Mouse (Mus musculus) embryonic facial prominence, embryonic 14.5 days (tissue): ENCODE data around the gene Igf2bp2. TPM values are rescaled to one million over a fixed set of nuclear protein-coding genes. Genes with fewer than 3 reads are reported as not detected.

ENCODE experiments used
- ATAC-seq: fragments of 200-750 bp; cut with Nextera tagmentation; 2 replicates; pipeline ENCODE4 v1.8.0; 2017; ENCODE audit warnings: low read depth, moderate number of reproducible peaks, moderate TSS enrichment
- DNase-seq: peaks from one replicate; pipeline ENCODE4 v3.0.0-alpha.2; 2015; ENCODE audit warnings: low spot score
- H3K27ac ChIP-seq: fragments of 300-500 bp; sonication (generic); replicated peaks from 2 replicates; pipeline ENCODE4 v1.5.1; 2014; ENCODE audit warnings: low read depth, mild to moderate bottlenecking, low read length, moderate library complexity
- H3K27me3 ChIP-seq: fragments of 300-500 bp; sonication (generic); replicated peaks from 2 replicates; pipeline ENCODE4 v1.6.1; 2014; ENCODE audit warnings: low read length; ENCODE audit not compliant: control insufficient read depth, insufficient read depth
- H3K36me3 ChIP-seq: fragments of 300-500 bp; sonication (generic); 2 replicates; pipeline ENCODE4 v1.6.1; 2014; ENCODE audit warnings: low read length, mixed read lengths; ENCODE audit not compliant: control insufficient read depth, insufficient read depth
- H3K4me1 ChIP-seq: fragments of 300-500 bp; sonication (generic); 2 replicates; pipeline ENCODE4 v1.6.1; 2014; ENCODE audit warnings: antibody characterized with exemption, low read length; ENCODE audit not compliant: control insufficient read depth, insufficient read depth
- H3K4me2 ChIP-seq: fragments of 300-500 bp; sonication (generic); 2 replicates; pipeline ENCODE4 v1.6.1; 2014; ENCODE audit warnings: low read depth, mild to moderate bottlenecking, low read length, moderate library complexity, mixed read lengths
- H3K4me3 ChIP-seq: fragments of 300-500 bp; sonication (generic); 2 replicates; pipeline ENCODE4 v1.5.1; 2014; ENCODE audit warnings: low read depth, mild to moderate bottlenecking, low read length
- H3K9ac ChIP-seq: fragments of 300-500 bp; sonication (generic); 2 replicates; pipeline ENCODE4 v1.6.1; 2014; ENCODE audit warnings: low read depth, mild to moderate bottlenecking, low read length, moderate library complexity, mixed read lengths
- H3K9me3 ChIP-seq: fragments of 300-500 bp; sonication (generic); 2 replicates; pipeline ENCODE4 v1.6.1; 2016; ENCODE audit warnings: low read length; ENCODE audit not compliant: control insufficient read depth
- WGBS: fragments of 180-500 bp; shearing (Covaris S2); extraction: QIAGEN DNeasy Blood & Tissue Kit; methylation state at CpG from one replicate; pipeline ENCODE4 v1.1.7; 2014; 5-methylcytosine and 5-hydroxymethylcytosine counted together
- polyA plus RNA-seq: library from polyadenylated mRNA; unstranded; fragments of >200 nt; fragmentation: Nextera tagmentation; extraction: Ambion mirVana; gene quantifications from 2 replicates; pipeline ENCODE4 v1.2.1, GENCODE M21; 2014

The Igf2bp2 gene
- polyA plus RNA-seq, 1 experiment from 2014 or later, result 74.7 TPM

DNA sequence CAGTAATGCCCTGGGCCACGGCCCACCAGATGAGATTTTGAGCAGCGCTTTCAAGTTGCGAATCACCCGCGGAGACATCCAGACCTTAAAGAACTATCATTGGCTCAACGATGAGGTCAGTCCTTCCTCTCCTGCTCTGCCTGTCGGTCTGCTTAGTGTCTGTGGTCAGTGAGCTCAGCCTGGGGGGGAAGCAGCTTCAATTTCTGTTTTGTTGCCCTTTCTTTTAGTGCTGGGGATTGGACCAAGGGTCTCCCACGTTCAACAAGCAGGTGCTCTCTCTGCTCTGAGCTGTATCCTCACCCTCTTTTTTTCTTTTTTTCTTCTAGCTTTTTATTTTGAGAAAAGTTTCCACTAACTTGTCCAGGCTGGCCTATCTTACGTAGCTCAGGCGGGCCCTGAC, 124.5 kb downstream of the Igf2bp2 start:
- WGBS, result 83% methylated on average over 10 of the region's 10 CpGs
- Histone ChIP-seq H3K9ac (no peak overlapping the region), H3K9me3 (no peaks in the 10 kb centered on the region), H3K27ac (no peak overlapping the region), H3K4me2 (no peak overlapping the region), H3K27me3 (no peaks in the 10 kb centered on the region), H3K4me3 (no peak overlapping the region), H3K36me3 (peaks cover 66% of the 10 kb centered on the region), H3K4me1 (no peaks in the 10 kb centered on the region)
- no peak for ATAC-seq
- no peak for DNase-seq

- Histone ChIP-seq H3K9ac (no peak overlapping the region), H3K4me3 (no peak overlapping the region), H3K4me1 (no peaks in the 10 kb centered on the region), H3K27ac (no peak overlapping the region), H3K4me2 (no peak overlapping the region), H3K36me3 (peaks cover 92% of the 10 kb centered on the region), H3K9me3 (no peaks in the 10 kb centered on the region), H3K27me3 (no peaks in the 10 kb centered on the region)
- 95% methylated on average over 5 of the region's 5 CpGs for WGBS
- ATAC-seq (no peak), DNase-seq (no peak)
Observed at GRCm38 (mm10) chr16:22027474-22027873, 135.6 kb downstream of the Igf2bp2 start.

DNA sequence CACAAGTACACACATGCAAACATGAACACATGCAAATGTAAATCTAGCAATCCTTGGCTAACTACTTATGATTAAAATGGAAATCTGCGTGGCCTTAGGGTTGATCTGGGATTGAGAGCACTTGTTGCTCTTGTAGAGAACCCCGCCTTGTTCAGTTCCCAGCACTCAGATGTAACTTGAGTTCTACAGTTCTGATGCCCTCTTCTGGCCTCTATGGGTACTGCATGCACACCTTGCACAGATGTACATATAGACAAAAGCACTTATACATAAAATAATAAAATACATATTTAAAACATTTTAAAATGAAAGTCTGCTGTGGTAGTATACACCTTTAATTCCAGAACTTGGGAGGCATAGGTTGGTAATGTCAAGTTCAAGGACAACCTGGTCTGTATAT, 141.0 kb downstream of the Igf2bp2 start:
- Histone ChIP-seq H3K4me1 (no peaks in the 10 kb centered on the region), H3K4me3 (no peak overlapping the region), H3K9ac (no peak overlapping the region), H3K4me2 (no peak overlapping the region), H3K9me3 (peaks cover 7% of the 10 kb centered on the region), H3K27ac (no peak overlapping the region), H3K36me3 (peaks cover 82% of the 10 kb centered on the region), H3K27me3 (no peaks in the 10 kb centered on the region)
- 98% methylated on average over 2 of the region's 2 CpGs for WGBS
- ATAC-seq (no peak), DNase-seq (no peak)

DNA sequence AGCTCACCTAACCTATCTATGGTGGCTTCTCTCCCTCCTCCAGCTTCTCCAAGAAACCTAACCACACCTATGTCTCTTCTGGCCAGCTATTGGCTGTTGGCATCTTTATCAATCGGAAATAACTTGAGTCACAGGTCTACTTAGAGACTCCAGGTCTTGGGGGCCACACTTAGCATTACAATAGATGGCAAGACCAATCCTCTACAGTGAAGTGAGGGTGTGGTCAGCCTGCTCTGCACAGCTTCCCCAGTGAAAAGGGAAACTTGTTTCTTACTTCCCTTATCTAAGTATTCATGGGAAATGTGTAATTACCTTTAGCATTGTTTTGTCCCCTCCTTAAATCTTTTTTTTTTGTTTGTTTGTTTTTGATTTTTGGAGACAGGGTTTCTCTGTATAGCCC, 147.5 kb downstream of the Igf2bp2 start:
- no peak overlapping the region for H3K4me3 ChIP-seq
- H3K9me3 ChIP-seq, result no peaks in the 10 kb centered on the region
- no peaks in the 10 kb centered on the region for H3K4me1 ChIP-seq
- H3K36me3 ChIP-seq, result peaks cover 50% of the 10 kb centered on the region
- no peaks in the 10 kb centered on the region for H3K27me3 ChIP-seq
- no peak overlapping the region for H3K27ac ChIP-seq
- WGBS, result 89% methylated on average over 1 of the region's 1 CpGs
- DNase-seq (no peak), ATAC-seq (no peak)
- no peak overlapping the region for H3K9ac ChIP-seq
- no peak overlapping the region for H3K4me2 ChIP-seq

DNA sequence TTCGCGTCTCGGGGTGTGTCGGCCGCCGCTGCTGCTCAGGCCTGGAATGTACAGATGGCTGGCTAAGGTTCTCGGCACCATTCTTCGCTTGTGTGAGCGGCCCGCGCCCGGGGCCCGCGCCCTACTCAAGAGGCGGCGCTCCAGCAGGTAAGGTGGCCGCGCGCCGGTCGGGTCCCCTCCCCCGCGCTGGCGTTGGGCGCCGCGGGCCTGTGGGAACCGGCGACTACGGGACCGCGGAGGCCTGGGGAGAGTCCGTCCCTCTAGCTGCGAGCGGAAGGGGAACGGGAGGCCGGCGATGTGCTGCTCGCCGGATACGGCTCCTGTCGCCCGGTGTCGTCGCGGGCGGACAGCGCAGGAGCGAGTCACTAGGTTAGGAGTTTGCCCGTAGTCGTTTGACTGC, 153.5 kb downstream of the Igf2bp2 start:
- Histone ChIP-seq H3K4me3 (peak overlapping the region; percentile 92), H3K9me3 (no peaks in the 10 kb centered on the region), H3K27ac (peak overlapping the region; percentile 77; the same call in 1 of the 2 replicates), H3K27me3 (no peaks in the 10 kb centered on the region), H3K4me2 (peak overlapping the region; percentile 67), H3K9ac (peak overlapping the region; percentile 92), H3K36me3 (no peaks in the 10 kb centered on the region), H3K4me1 (no peaks in the 10 kb centered on the region; the same call in 1 of the 2 replicates)
- DNase-seq (no peak), ATAC-seq (peak; percentile 51)
- under 1% methylated on average over 21 of the region's 51 CpGs for WGBS

DNA sequence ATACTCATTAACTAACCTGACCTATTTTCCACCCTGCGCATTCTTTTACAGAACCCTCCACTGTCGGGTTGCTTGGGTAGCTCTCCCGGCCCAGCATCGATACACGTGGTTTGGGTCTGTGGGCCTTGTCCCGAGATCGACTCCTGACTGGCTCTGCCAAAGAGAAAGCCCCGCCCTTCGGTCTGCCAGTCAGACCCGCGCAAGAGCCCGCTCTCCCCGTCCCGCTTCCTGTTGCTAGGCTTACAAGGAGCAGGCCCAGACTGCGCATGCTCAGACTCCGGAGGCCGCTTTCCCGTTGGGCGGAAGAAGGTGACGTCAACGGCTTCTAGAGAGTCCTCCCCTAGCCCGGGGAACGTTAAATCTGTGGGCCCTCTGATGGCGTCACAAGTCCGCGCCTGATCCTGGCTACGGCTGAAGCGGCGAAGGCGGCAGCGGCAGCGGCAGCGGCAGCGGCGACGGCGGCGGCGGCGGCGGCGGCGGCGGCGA, 154.0 kb downstream of the Igf2bp2 start, which contains the start of gene Senp2:
Gene Senp2, plus strand, starts transcription at position 386 of the 486 bp plus-strand sequence.
- H3K36me3 ChIP-seq, result no peaks in the 10 kb centered on the region
- peak within 1 kb of the TSS; percentile 92 for H3K9ac ChIP-seq
- peak within 1 kb of the TSS; percentile 77; the same call in 1 of the 2 replicates for H3K27ac ChIP-seq
- WGBS, result 0% methylated on average over 21 of the region's 45 CpGs
- no peaks in the 10 kb centered on the region for H3K27me3 ChIP-seq
- ATAC-seq (peak; percentile 99), DNase-seq (peak; percentile 100)
- peak within 1 kb of the TSS; percentile 67 for H3K4me2 ChIP-seq
- no peaks in the 10 kb centered on the region for H3K9me3 ChIP-seq
- H3K4me3 ChIP-seq, result peak within 1 kb of the TSS; percentile 92
- no peaks in the 10 kb centered on the region; the same call in 1 of the 2 replicates for H3K4me1 ChIP-seq

Other genes starting within 250 kb of the Igf2bp2 start
- 39.1 and 41.1 TPM in 2 replicates for gene Tmem41a, start 215.7 kb downstream of the Igf2bp2 start, polyA plus RNA-seq
- 0.71 and 1.2 TPM in 2 replicates for gene Liph, start 167.6 kb downstream of the Igf2bp2 start, polyA plus RNA-seq
- gene Senp2, start 153.8 kb downstream of the Igf2bp2 start, polyA plus RNA-seq, result 44.4 and 47.3 TPM in 2 replicates
- gene Tra2b, start 102.7 kb upstream of the Igf2bp2 start, polyA plus RNA-seq, result 266 and 290 TPM in 2 replicates